Mouse (Mus musculus): ENCODE data around the gene Pkp2. TPM values are rescaled to one million over a fixed set of nuclear protein-coding genes. Genes with fewer than 3 reads are reported as not detected.
"Not testable (repeated sequence)": the region's sequence is repeated elsewhere in the genome, so short reads cannot be mapped to it uniquely, and the experiment has no call there.

Gene Pkp2
- polyA plus RNA-seq, 1 experiment from 2014 or later: 2.1 TPM

DNA sequence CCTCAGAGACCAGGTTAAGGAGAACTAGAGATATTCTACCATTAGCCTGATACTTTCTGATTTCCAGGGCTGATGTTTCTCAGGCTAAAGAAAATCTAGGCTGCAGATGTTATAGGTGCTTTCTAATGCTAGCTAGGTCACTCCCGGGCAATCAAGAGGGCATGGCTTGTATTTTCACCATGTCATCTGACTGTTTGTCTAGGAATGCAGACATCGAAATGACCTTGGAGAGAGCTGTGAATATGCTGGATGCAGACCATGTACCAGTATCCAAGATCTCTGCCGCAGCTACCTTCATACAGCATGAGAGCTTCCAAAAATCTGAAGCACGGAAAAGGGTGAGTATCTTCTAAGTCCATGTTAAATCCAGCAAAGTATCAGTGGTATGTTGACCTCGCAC lies 17.3 kb downstream of the Pkp2 start:
- Histone ChIP-seq H3K9me3 (no peaks in the 10 kb centered on the region), H3K4me1 (no peaks in the 10 kb centered on the region), H3K36me3 (no peaks in the 10 kb centered on the region), H3K9ac (no peak overlapping the region), H3K27ac (no peak overlapping the region), H3K27me3 (replicated peaks) (no peaks in the 10 kb centered on the region), H3K4me3 (no peak overlapping the region), H3K4me2 (replicated peaks) (no peak overlapping the region)
- WGBS: 95% methylated on average over 5 of the region's 5 CpGs
- ATAC-seq (ENCODE audit: low FRiP score, low read depth): no peak

DNA sequence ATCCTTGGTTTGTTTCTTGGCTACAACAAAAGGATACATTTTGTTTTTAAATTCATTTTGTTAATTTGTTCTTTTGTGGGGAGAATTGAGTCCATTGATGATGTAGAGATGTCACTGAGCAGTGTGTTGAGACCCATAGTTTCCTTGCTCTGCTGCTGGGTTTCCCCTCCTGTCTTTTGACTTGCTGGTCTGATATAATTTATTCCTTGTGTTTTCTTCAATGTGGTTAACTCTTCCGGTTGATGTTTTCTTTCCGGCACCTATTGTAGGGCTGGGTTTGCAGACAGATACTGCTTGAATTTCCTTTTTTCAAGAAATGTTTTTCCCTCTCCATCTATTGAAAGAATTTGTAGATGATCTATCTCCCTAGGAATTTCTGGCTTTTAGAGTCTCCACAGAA lies 20.8 kb downstream of the Pkp2 start:
- Histone ChIP-seq H3K36me3 (no peaks in the 10 kb centered on the region), H3K4me1 (no peaks in the 10 kb centered on the region), H3K9me3 (no peaks in the 10 kb centered on the region), H3K9ac (no peak overlapping the region), H3K4me3 (no peak overlapping the region), H3K27ac (no peak overlapping the region), H3K27me3 (replicated peaks) (no peaks in the 10 kb centered on the region), H3K4me2 (replicated peaks) (no peak overlapping the region)
- no peak for ATAC-seq (ENCODE audit: low FRiP score, low read depth)
- 90% methylated on average over 2 of the region's 2 CpGs for WGBS

DNA sequence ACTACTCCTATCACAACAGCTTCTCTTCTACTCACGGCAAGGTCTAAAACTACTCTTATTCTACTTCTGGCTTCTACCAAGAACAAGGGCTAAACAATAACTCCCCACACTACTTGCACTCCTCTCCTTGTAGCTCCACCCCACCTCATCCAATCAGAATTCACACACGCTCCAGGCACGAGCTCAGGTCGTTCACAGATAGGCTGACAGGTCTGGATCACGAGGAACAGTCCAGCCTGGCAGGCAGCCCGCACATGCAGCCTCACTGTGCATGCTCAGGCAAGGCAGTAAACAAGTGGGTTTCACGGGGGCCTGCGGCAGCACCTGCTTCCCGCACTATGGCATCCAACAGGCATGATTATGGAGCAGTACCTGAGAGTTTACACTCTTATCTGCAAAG lies 23.6 kb downstream of the Pkp2 start:
- H3K27ac ChIP-seq; H3K4me3 ChIP-seq; H3K27me3 ChIP-seq (replicated peaks); ATAC-seq (ENCODE audit: low FRiP score, low read depth); H3K36me3 ChIP-seq; H3K9me3 ChIP-seq; H3K9ac ChIP-seq; H3K4me1 ChIP-seq; H3K4me2 ChIP-seq (replicated peaks): not testable (repeated sequence)
- WGBS: 91% methylated on average over 9 of the region's 9 CpGs

DNA sequence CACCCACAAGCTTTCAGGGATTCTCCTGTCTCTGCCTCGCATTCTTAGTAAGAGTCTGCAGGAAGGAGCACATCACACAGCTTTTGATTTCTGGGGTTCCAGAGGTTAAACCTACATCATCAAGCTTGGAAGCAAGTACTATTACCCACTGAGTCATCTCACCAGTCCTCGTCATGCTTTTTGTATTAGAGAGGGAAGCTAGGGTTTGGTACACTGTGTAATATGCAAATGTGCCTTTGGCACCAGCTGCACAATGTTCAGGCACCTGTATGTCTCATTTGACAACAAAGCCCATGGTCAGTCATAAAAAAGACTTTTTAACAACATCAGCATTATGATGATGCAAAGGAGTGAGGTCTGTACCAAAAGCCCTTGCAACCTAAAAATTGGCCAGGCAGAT lies 25.2 kb downstream of the Pkp2 start:
- no peak overlapping the region for H3K4me3 ChIP-seq
- 82% methylated on average over 2 of the region's 2 CpGs for WGBS
- H3K9ac ChIP-seq: no peak overlapping the region
- H3K4me2 ChIP-seq (replicated peaks): no peak overlapping the region
- no peaks in the 10 kb centered on the region for H3K9me3 ChIP-seq
- ATAC-seq (ENCODE audit: low FRiP score, low read depth): no peak
- no peaks in the 10 kb centered on the region for H3K36me3 ChIP-seq
- H3K27ac ChIP-seq: no peak overlapping the region
- no peaks in the 10 kb centered on the region for H3K27me3 ChIP-seq (replicated peaks)
- no peaks in the 10 kb centered on the region for H3K4me1 ChIP-seq

DNA sequence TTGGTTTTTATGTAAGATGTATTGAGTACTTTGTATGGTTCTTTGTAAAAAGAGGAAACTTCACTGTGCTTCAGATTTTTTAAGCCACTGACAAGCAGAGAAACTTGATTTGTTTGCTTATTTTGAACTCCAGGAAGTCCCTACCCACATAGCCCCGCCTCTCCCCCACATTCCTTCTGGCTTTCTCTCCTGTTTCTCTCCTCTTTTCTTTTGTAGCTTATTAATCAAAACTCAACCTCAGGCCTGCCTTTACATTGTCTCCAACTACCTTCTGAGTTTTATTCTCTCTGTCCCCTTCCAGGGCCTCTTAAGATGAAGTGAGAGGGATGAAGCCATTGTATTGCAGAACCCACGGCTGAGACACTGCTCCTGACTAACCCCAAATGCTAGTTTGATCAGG lies 31.6 kb downstream of the Pkp2 start:
- no peaks in the 10 kb centered on the region for H3K27me3 ChIP-seq (replicated peaks)
- no peaks in the 10 kb centered on the region for H3K36me3 ChIP-seq
- ATAC-seq (ENCODE audit: low FRiP score, low read depth): no peak
- 57% methylated on average over 2 of the region's 2 CpGs for whole genome bisulfite sequencing
- no peak overlapping the region for H3K9ac ChIP-seq
- no peaks in the 10 kb centered on the region for H3K9me3 ChIP-seq
- no peak overlapping the region for H3K4me3 ChIP-seq
- no peak overlapping the region for H3K4me2 ChIP-seq (replicated peaks)
- no peak overlapping the region for H3K27ac ChIP-seq
- H3K4me1 ChIP-seq: no peaks in the 10 kb centered on the region

DNA sequence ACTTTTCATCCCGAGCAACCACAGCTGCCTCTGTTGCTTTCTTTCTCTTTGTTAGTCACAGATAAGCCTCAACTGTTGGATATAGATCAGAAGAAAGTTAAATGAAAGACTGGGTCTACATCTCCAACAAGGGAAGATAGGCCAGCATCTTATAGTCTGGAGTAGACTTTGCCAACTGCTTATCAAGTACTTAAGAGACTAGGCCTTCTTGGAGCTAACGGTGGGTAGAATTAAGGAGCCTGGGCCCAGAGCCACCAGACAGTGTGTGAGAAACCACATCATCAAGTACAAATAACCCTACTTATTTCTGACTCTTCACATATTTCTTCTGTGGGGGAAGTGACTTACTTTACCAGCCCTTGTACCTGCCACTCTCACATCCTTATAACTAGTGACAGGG lies 37.4 kb downstream of the Pkp2 start:
- Histone ChIP-seq H3K4me2 (replicated peaks) (no peak overlapping the region), H3K36me3 (no peaks in the 10 kb centered on the region), H3K4me3 (no peak overlapping the region), H3K9me3 (no peaks in the 10 kb centered on the region), H3K27ac (no peak overlapping the region), H3K4me1 (no peaks in the 10 kb centered on the region), H3K27me3 (replicated peaks) (no peaks in the 10 kb centered on the region), H3K9ac (no peak overlapping the region)
- no peak for ATAC-seq (ENCODE audit: low FRiP score, low read depth)
- 87% methylated on average over 2 of the region's 2 CpGs for WGBS

DNA sequence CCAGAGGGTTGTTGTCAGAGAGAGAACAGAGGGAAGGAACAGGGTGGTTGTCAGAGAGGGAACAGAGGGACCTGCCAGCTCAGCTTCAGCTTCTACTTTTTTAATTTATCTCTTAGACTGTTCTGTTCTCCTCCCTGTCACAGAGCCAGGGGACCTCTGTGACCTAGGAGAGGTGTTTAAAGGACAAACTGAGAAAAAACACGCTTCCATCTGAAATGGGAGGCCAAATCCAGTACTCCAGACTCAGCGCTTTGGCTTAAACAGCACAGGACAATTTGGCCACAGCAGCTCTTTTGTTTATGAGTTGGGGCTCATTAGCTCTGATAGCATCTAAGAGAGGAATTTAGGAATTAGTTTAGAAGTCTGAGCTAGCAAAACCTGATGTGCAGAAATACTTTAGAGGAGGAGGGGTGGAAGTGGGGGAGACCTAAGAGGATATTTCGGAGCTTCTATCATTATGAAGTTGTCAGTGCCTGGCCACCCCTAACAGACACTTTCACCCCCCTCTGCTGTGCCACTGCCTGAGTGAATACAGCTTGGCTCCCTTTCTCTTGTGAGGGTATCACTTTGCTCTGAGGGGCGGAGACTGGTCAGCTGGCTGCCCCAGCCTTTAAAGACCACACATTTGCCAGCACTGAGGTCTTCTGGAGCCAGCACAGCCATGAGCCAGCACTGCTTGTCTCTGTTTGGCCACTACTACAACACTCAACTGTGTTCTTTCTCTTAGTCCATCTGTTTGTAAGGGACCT lies 40.4 kb downstream of the Pkp2 start:
- WGBS: 31% methylated on average over 4 of the region's 4 CpGs
- no peak overlapping the region for H3K4me2 ChIP-seq (replicated peaks)
- H3K27me3 ChIP-seq (replicated peaks): no peaks in the 10 kb centered on the region
- no peaks in the 10 kb centered on the region for H3K36me3 ChIP-seq
- no peak overlapping the region for H3K27ac ChIP-seq
- H3K9me3 ChIP-seq: no peaks in the 10 kb centered on the region
- H3K4me3 ChIP-seq: no peak overlapping the region
- ATAC-seq (ENCODE audit: low FRiP score, low read depth): no peak
- H3K9ac ChIP-seq: no peak overlapping the region
- no peaks in the 10 kb centered on the region for H3K4me1 ChIP-seq

- no peaks in the 10 kb centered on the region for H3K27me3 ChIP-seq (replicated peaks)
- WGBS: 73% methylated on average over 1 of the region's 1 CpGs
- H3K4me2 ChIP-seq (replicated peaks): no peak overlapping the region
- no peak overlapping the region for H3K4me3 ChIP-seq
- H3K9ac ChIP-seq: no peak overlapping the region
- ATAC-seq (ENCODE audit: low FRiP score, low read depth): peak; percentile 39; the same call in 1 of the 2 replicates
- H3K9me3 ChIP-seq: no peaks in the 10 kb centered on the region
- no peaks in the 10 kb centered on the region for H3K4me1 ChIP-seq
- H3K27ac ChIP-seq: no peak overlapping the region
- H3K36me3 ChIP-seq: no peaks in the 10 kb centered on the region
Measured at GRCm38 (mm10) chr16:16255217-16255616, 42.1 kb downstream of the Pkp2 start.

DNA sequence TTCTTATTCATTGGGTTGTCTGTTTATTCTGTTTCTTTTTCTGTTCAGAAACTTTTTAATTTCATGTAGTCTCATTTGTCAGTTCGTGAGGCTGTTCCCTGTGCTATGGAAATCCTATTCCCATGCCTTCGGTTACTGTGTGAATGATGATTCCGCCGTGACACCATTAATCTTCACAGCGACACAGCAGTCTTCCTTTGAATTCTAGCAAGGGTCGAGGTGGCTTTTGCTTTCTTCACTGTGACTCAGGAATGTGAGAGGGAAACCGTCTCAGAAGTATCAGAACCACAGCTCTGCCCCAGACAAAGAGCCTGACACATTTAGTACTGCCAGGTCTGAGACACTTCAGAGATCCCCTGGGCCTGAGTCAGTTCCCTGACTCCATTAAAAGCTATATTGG lies 42.8 kb downstream of the Pkp2 start:
- Histone ChIP-seq H3K36me3 (no peaks in the 10 kb centered on the region), H3K9me3 (no peaks in the 10 kb centered on the region), H3K4me1 (no peaks in the 10 kb centered on the region), H3K4me2 (replicated peaks) (no peak overlapping the region), H3K27me3 (replicated peaks) (no peaks in the 10 kb centered on the region), H3K9ac (no peak overlapping the region), H3K4me3 (no peak overlapping the region), H3K27ac (no peak overlapping the region)
- ATAC-seq (ENCODE audit: low FRiP score, low read depth): peak; percentile 34; the same call in 1 of the 2 replicates
- 11% methylated on average over 7 of the region's 7 CpGs for WGBS

DNA sequence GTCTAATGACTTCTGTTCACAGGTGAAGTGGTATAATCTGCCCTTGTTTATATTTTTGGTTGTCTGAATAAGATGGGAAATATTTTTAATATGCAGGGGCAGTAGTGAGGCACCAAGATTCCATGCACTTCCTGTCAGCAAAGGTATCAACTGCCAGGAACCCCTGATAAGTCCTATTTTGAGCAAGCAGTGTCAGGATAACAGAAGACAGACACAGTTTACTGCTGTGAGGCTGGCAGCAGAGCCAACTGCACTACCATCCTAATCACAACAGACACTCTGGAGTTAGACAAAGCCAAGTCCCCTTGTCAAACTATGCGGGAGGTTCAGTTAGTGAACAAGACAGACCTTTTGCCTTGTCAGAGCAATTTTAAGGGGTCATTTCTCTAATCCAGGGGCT lies 43.6 kb downstream of the Pkp2 start:
- no peak overlapping the region for H3K27ac ChIP-seq
- H3K4me1 ChIP-seq: no peaks in the 10 kb centered on the region
- H3K4me2 ChIP-seq (replicated peaks): no peak overlapping the region
- no peaks in the 10 kb centered on the region for H3K27me3 ChIP-seq (replicated peaks)
- no peak overlapping the region for H3K9ac ChIP-seq
- H3K9me3 ChIP-seq: no peaks in the 10 kb centered on the region
- no peaks in the 10 kb centered on the region for H3K36me3 ChIP-seq
- no peak for ATAC-seq (ENCODE audit: low FRiP score, low read depth)
- H3K4me3 ChIP-seq: no peak overlapping the region
- WGBS: 74% methylated on average over 1 of the region's 1 CpGs

DNA sequence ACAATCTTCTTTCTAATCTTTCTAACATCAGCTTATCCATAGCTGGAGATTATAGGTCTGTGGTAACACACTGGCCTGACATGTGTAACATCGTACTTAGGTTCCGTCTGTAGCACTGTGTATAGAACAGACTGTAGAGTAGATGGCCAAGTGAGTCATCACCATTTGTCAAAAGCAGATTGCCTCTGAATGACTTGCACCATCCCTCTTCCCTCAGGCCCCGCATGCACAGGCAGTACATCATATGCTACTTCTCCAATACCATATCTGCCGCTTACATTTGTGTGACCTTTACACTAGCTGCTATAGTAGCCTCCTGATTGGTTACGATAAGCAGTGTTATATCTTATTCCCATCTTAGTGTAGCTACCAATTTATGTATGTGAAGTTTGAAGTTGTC lies 47.8 kb downstream of the Pkp2 start:
- no peak overlapping the region for H3K27ac ChIP-seq
- no peak overlapping the region for H3K9ac ChIP-seq
- ATAC-seq (ENCODE audit: low FRiP score, low read depth): no peak
- no peaks in the 10 kb centered on the region for H3K9me3 ChIP-seq
- 95% methylated on average over 5 of the region's 5 CpGs for WGBS
- H3K4me1 ChIP-seq: no peaks in the 10 kb centered on the region
- H3K36me3 ChIP-seq: no peaks in the 10 kb centered on the region
- no peak overlapping the region for H3K4me3 ChIP-seq
- no peaks in the 10 kb centered on the region for H3K27me3 ChIP-seq (replicated peaks)
- no peak overlapping the region for H3K4me2 ChIP-seq (replicated peaks)

DNA sequence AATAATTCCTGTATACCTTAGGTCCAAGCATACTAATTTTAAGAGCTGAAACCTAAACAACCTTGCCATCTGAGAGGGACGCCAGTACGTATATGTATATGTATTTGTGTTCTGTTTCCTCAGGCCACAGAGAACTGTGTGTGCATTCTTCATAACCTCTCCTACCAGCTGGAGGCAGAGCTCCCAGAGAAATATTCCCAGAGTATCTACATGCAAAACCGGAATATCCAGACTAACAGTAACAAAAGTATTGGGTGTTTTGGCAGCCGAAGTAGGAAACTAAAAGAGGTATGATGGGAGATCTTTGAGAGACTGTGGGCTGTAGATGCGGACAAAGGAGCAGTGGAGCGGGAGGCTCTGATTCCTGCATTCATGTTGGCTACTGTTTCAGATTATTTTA lies 48.4 kb downstream of the Pkp2 start:
- Histone ChIP-seq H3K9ac (no peak overlapping the region), H3K9me3 (no peaks in the 10 kb centered on the region), H3K27ac (no peak overlapping the region), H3K4me1 (no peaks in the 10 kb centered on the region), H3K27me3 (replicated peaks) (no peaks in the 10 kb centered on the region), H3K4me3 (no peak overlapping the region), H3K36me3 (no peaks in the 10 kb centered on the region), H3K4me2 (replicated peaks) (no peak overlapping the region)
- ATAC-seq (ENCODE audit: low FRiP score, low read depth): no peak
- 95% methylated on average over 6 of the region's 6 CpGs for WGBS

- H3K36me3 ChIP-seq: no peaks in the 10 kb centered on the region
- H3K27ac ChIP-seq: no peak overlapping the region
- H3K27me3 ChIP-seq (replicated peaks): no peaks in the 10 kb centered on the region
- H3K4me2 ChIP-seq (replicated peaks): no peak overlapping the region
- H3K4me1 ChIP-seq: no peaks in the 10 kb centered on the region
- WGBS: 95% methylated on average over 3 of the region's 3 CpGs
- ATAC-seq (ENCODE audit: low FRiP score, low read depth): no peak
- H3K9me3 ChIP-seq: no peaks in the 10 kb centered on the region
- H3K9ac ChIP-seq: no peak overlapping the region
- H3K4me3 ChIP-seq: no peak overlapping the region
Measured at GRCm38 (mm10) chr16:16262436-16262835, 49.3 kb downstream of the Pkp2 start.
